Mouse (Mus musculus): ENCODE measurements around the gene Arhgap44.

DNA sequence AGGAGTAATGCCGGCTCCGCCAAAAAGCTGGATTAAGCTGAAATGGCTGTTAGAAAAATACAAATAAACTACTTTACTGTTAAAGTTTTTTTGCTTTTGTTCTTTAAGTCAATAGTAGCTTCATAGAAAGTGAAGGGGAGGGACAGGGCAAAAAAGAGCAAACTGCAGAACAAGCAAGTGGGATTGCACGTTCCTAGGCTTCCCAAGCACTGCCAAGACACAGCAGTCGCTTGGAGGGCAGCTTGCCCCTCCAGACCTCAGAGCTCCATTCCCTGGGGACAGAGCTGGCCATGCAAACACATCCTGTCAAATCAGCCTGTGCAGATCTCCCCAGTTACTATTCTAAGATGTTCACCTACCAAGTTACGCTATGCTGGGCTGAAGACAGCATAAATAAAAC is 51.1 kb downstream of the Arhgap44 start:
- TF ChIP-seq CTCF (IDR thresholded peaks at IDR 0.05; ENCODE audit: low read depth, low read length), result no peak
- TF ChIP-seq GATA1 (IDR thresholded peaks at IDR 0.05; ENCODE audit: borderline replicate concordance, low read length), result no peak

Data from G1E (cell line).